Mouse (Mus musculus): ENCODE results near the gene Wars2.

DNA sequence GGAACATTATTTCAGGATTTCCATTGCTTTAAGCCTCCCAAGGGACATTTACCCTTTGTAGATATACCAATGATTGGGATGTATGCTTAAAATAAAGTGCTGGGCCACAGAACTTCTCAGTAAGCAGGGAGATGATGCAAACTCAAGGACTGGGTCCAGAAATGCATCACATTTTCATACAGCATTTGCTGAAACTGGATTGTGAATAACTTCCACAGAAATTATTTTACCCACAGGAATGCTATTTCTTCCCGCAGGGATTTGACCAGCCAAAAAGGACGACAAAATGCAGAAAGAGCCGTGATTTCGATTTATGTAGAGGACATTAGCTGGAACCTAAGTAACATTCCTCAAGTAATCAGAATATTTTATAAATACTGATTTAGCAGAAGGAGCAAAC lies 7.0 kb upstream of the Wars2 start:
- TF ChIP-seq HCFC1 (IDR thresholded peaks at IDR 0.05; ENCODE audit: borderline replicate concordance, insufficient read depth, low read length) (no peak), ZNF384 (IDR thresholded peaks at IDR 0.05; ENCODE audit: low read depth, low read length) (no peak), CHD2 (IDR thresholded peaks at IDR 0.05; ENCODE audit: low read depth, low read length) (no peak), ZC3H11A (IDR thresholded peaks at IDR 0.05; ENCODE audit: borderline replicate concordance, low read depth, low read length) (no peak)

All from ES-E14 (cell line).